Mouse (Mus musculus) brain, embryonic 14.5 days (tissue): ENCODE data around the gene Spsb1. TPM values are rescaled to one million over a fixed set of nuclear protein-coding genes. Genes with fewer than 3 reads are reported as not detected.

ENCODE experiments used
- DNase-seq: peaks from one replicate; pipeline ENCODE4 v3.0.0-alpha.2; 2011; ENCODE audit warnings: low read depth
- CTCF ChIP-seq: fragments of 200-500 bp; IDR thresholded peaks from 2 replicates; pipeline ENCODE4 v1.5.1; 2012; ENCODE audit warnings: inconsistent platforms, mild to moderate bottlenecking, moderate library complexity, borderline replicate concordance; ENCODE audit not compliant: insufficient read depth, insufficient read length; ENCODE audit errors: extremely low read depth
- POLR2A ChIP-seq: fragments of 200-500 bp; IDR thresholded peaks from 2 replicates; pipeline ENCODE4 v1.6.1; 2012; ENCODE audit warnings: mild to moderate bottlenecking, inconsistent platforms, borderline replicate concordance; ENCODE audit not compliant: poor library complexity, insufficient read depth, insufficient read length, severe bottlenecking; ENCODE audit errors: extremely low read depth
- polyA plus RNA-seq: library from polyadenylated mRNA; depleted of rRNA; stranded (reverse); fragments of >200 nt; gene quantifications from 2 replicates; pipeline ENCODE4 v1.2.3, GENCODE M21; 2012

Spsb1 gene
- polyA plus RNA-seq, 1 experiment, result 6.4 TPM

- TF ChIP-seq CTCF, result no peak
- no peak for TF ChIP-seq POLR2A
- no peak for DNase-seq
Measured at GRCm38 (mm10) chr4:149903026-149903425, 51.8 kb downstream of the Spsb1 start.

- TF ChIP-seq POLR2A, result no peak
- no peak for TF ChIP-seq CTCF
Measured at GRCm38 (mm10) chr4:149901349-149901782, 53.5 kb downstream of the Spsb1 start.

GRCm38 (mm10) chr4:149897661-149898260, 57.1 kb downstream of the Spsb1 start:
- no peak for DNase-seq
- TF ChIP-seq POLR2A (no peak), CTCF (no peak)

More at GRCm38 (mm10) chr4:149901349-149901782, 53.5 kb downstream of the Spsb1 start:
- no peak for DNase-seq

- no peak for TF ChIP-seq CTCF
- TF ChIP-seq POLR2A, result no peak
Measured at GRCm38 (mm10) chr4:149896024-149896538, 58.8 kb downstream of the Spsb1 start.

GRCm38 (mm10) chr4:149895226-149895625, 59.6 kb downstream of the Spsb1 start:
- DNase-seq, result no peak
- TF ChIP-seq POLR2A (no peak), CTCF (no peak)

More at GRCm38 (mm10) chr4:149896024-149896538, 58.8 kb downstream of the Spsb1 start:
- DNase-seq, result no peak

GRCm38 (mm10) chr4:149894300-149894699, 60.5 kb downstream of the Spsb1 start:
- no peak for DNase-seq
- TF ChIP-seq CTCF (no peak), POLR2A (no peak)

GRCm38 (mm10) chr4:149893611-149894151, 61.2 kb downstream of the Spsb1 start:
- peak; percentile 90 for DNase-seq
- no peak for TF ChIP-seq CTCF
- no peak for TF ChIP-seq POLR2A

- TF ChIP-seq CTCF (no peak), POLR2A (no peak)
- DNase-seq, result no peak
Measured at GRCm38 (mm10) chr4:149891172-149891960, 63.5 kb downstream of the Spsb1 start.

- DNase-seq, result no peak
- TF ChIP-seq CTCF (no peak), POLR2A (no peak)
Measured at GRCm38 (mm10) chr4:149890551-149890950, 64.3 kb downstream of the Spsb1 start.

GRCm38 (mm10) chr4:149889851-149890250, 65.0 kb downstream of the Spsb1 start:
- DNase-seq, result peak; percentile 41

GRCm38 (mm10) chr4:149888736-149889470, 65.9 kb downstream of the Spsb1 start:
- DNase-seq, result no peak
- no peak for TF ChIP-seq POLR2A
- TF ChIP-seq CTCF, result no peak

More at GRCm38 (mm10) chr4:149889851-149890250, 65.0 kb downstream of the Spsb1 start:
- TF ChIP-seq POLR2A (no peak), CTCF (no peak)

- no peak for TF ChIP-seq CTCF
- TF ChIP-seq POLR2A, result no peak
- DNase-seq, result no peak
Measured at GRCm38 (mm10) chr4:149888156-149888555, 66.7 kb downstream of the Spsb1 start.
